Mouse (Mus musculus) heart, adult 2 months (tissue): Measurements from ENCODE around the gene Klc1. TPM values are rescaled to one million over a fixed set of nuclear protein-coding genes. Genes with fewer than 3 reads are reported as not detected.

Source experiments
- DNase-seq, 2 experiments: peaks; one replicate each; pipeline ENCODE4 v3.0.0; 2021
- H3K27ac ChIP-seq: fragments of 200-600 bp; 2 replicates; pipeline ENCODE4 v1.8.1; 2022
- H3K27me3 ChIP-seq: fragments of 200-500 bp; 2 replicates; pipeline ENCODE4 v1.6.1; 2012; ENCODE audit warnings: mild to moderate bottlenecking, low read length, inconsistent platforms, mixed read lengths; ENCODE audit not compliant: control insufficient read depth, insufficient read depth
- H3K36me3 ChIP-seq: fragments of 200-500 bp; 2 replicates; pipeline ENCODE4 v1.6.1; 2012; ENCODE audit warnings: low read length, inconsistent platforms; ENCODE audit not compliant: control insufficient read depth, insufficient read depth
- H3K4me1 ChIP-seq: fragments of 200-500 bp; 2 replicates; pipeline ENCODE4 v1.6.1; 2011; ENCODE audit warnings: low read length; ENCODE audit not compliant: control insufficient read depth, insufficient read depth
- H3K4me3 ChIP-seq: fragments of 200-600 bp; 2 replicates; pipeline ENCODE4 v1.8.1; 2022
- H3K79me2 ChIP-seq: fragments of 200-500 bp; replicated peaks from 2 replicates; pipeline ENCODE4 v1.6.1; 2012; ENCODE audit warnings: mild to moderate bottlenecking, inconsistent platforms, low read length, moderate library complexity, mixed read lengths; ENCODE audit not compliant: control insufficient read depth, insufficient read depth
- H3K9ac ChIP-seq: fragments of 200-500 bp; 2 replicates; pipeline ENCODE4 v1.6.1; 2012; ENCODE audit warnings: low read depth, mild to moderate bottlenecking, control low read depth, inconsistent platforms, low read length, mixed read lengths
- CTCF ChIP-seq: fragments of 200-600 bp; IDR thresholded peaks from 2 replicates; pipeline ENCODE4 v1.8.1; 2022; ENCODE audit warnings: antibody characterized with exemption, mild to moderate bottlenecking, moderate library complexity
- EP300 ChIP-seq: fragments of 200-500 bp; IDR thresholded peaks from 2 replicates; pipeline ENCODE4 v1.6.1; 2011; ENCODE audit warnings: low read depth, low read length, control low read depth; ENCODE audit not compliant: insufficient read depth
- POLR2A ChIP-seq: fragments of 200-500 bp; IDR thresholded peaks from 2 replicates; pipeline ENCODE4 v1.6.1; 2011; ENCODE audit warnings: mild to moderate bottlenecking, low read depth, low read length, control low read depth; ENCODE audit not compliant: insufficient read depth
- WGBS: fragments of 180-500 bp; shearing (Covaris S2); methylation state at CpG from one replicate; pipeline ENCODE4 v1.1.7; 2018; 5-methylcytosine and 5-hydroxymethylcytosine counted together
- intact Hi-C: fragments of 180-260 bp; cut with DNase I; formaldehyde crosslinking; loops from one replicate; pipeline ENCODE4 v1.15.1; 2025
- polyA plus RNA-seq: library from polyadenylated mRNA; depleted of rRNA; stranded (reverse); fragments of >200 nt; gene quantifications from 2 replicates; pipeline ENCODE4 v1.2.3, GENCODE M21; 2012
- total RNA-seq, 2 experiments: library from RNA; stranded (reverse); gene quantifications; 2 replicates each; pipeline ENCODE4 v1.2.3; 2021

Klc1 gene
- total and polyA plus RNA-seq, 3 experiments: 80.8 to 83.9 (median 83.8) TPM

DNA sequence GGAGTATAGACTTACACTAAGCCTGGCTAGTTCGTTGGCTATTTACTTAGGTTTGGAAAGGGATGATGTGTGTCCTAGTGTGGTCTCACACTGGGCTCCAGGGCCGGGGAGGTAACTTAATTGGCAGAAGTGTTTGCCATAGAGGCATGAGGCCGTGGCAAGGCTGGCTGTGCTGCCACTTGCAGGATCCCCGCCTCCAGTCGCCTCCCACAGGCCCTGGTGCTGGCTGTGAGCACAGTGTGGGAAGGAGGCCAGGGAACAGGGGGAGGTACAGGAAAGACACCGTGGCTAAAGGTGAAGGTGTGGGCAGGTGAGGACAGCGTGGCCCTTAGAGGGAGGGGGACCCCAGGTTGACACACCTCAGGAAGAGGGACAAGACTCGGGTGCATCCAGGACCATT, 61.3 kb downstream of the Klc1 start:
- WGBS: 49% methylated on average over 8 of the region's 8 CpGs
- intact Hi-C loops: no loop called here
- Histone ChIP-seq H3K27me3 (no peaks in the 10 kb centered on the region), H3K79me2 (no peaks in the 10 kb centered on the region; the same call in 1 of the 2 replicates), H3K36me3 (no peaks in the 10 kb centered on the region), H3K27ac (no peak overlapping the region), H3K9ac (no peak overlapping the region), H3K4me3 (no peak overlapping the region), H3K4me1 (peaks cover 18% of the 10 kb centered on the region)
- DNase-seq: no peak
- TF ChIP-seq POLR2A (no peak), EP300 (no peak)

DNA sequence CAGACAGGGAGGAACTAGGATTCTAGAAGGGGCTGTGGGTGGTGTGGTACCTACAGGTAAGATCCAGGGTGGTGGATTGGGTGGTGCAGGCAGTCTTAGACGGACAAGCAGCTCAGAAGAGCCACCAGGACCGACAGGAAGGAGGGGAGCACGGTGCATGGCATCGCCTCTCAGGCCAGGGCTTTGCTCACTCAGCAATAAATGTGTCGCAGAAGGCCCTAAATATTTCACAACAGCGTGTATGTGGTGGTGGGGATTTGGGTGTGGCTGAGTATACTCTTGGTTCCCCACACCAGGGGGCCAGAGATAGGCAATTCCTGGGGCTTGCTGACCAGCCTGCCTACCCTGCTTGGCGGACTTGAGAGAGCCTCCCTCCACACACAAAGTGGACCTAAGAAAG, 62.1 kb downstream of the Klc1 start:
- DNase-seq: no peak
- no peak overlapping the region for H3K9ac ChIP-seq
- H3K27me3 ChIP-seq: no peaks in the 10 kb centered on the region
- H3K4me3 ChIP-seq: no peak overlapping the region
- no peak for TF ChIP-seq CTCF
- TF ChIP-seq POLR2A: no peak
- TF ChIP-seq EP300: no peak
- intact Hi-C loops: no loop called here
- H3K27ac ChIP-seq: no peak overlapping the region
- H3K4me1 ChIP-seq: peaks cover 15% of the 10 kb centered on the region
- WGBS: 77% methylated on average over 7 of the region's 7 CpGs
- H3K79me2 ChIP-seq: no peaks in the 10 kb centered on the region; the same call in 1 of the 2 replicates
- H3K36me3 ChIP-seq: no peaks in the 10 kb centered on the region

DNA sequence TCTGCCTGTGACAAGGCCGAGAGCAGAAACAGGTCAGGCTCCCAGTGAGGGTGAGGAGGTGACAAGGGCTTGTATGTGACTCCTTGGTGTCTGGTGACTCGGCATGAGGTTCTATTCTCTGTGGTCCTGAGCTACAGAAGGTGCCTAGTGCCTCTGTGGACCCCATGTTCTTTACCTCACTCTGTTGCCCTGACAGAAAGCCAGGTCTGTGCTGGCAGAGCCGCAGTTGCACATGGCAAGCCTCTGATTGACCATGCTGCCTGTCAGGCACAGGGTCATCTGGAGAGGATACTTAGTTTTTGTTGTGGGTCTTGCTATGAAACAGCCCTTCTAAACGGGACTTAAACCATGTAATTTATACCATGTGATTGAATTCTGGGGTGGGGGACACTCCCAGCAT, 63.3 kb downstream of the Klc1 start:
- no peak overlapping the region for H3K27ac ChIP-seq

DNA sequence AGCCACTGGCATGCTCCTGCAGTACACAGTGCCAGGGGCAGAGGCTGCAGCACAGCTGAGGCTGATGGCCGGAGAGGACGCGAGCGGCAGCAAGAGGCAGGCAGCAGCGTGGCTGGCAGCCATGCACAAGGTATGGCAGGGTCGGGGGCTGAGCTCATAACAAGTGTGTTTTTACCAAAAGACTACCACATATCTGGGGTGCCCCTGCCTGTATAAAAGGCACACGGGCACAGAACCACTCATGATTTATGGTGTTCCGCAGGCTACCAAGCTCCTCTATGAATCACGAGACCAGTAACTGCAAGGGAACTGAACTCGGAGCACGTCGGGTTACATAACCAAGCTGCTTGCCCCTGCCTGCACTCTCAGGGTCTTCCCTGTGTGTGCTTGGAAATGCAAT, 68.9 kb downstream of the Klc1 start:
- no peak for DNase-seq
- intact Hi-C loops: no loop called here
- TF ChIP-seq POLR2A: no peak
- TF ChIP-seq EP300: no peak
- TF ChIP-seq CTCF: no peak
- Histone ChIP-seq H3K27me3 (no peaks in the 10 kb centered on the region), H3K9ac (no peak overlapping the region), H3K36me3 (no peaks in the 10 kb centered on the region), H3K4me1 (no peaks in the 10 kb centered on the region), H3K27ac (no peak overlapping the region), H3K4me3 (no peak overlapping the region), H3K79me2 (no peaks in the 10 kb centered on the region)
- WGBS: 92% methylated on average over 12 of the region's 12 CpGs

More for the DNA sequence above, 63.3 kb downstream of the Klc1 start:
- H3K4me1 ChIP-seq: peaks cover 14% of the 10 kb centered on the region
- no peak overlapping the region for H3K9ac ChIP-seq
- no peak for DNase-seq
- WGBS: 43% methylated on average over 4 of the region's 4 CpGs
- H3K27me3 ChIP-seq: no peaks in the 10 kb centered on the region
- no peaks in the 10 kb centered on the region; the same call in 1 of the 2 replicates for H3K79me2 ChIP-seq
- no peaks in the 10 kb centered on the region for H3K36me3 ChIP-seq
- TF ChIP-seq POLR2A (no peak), CTCF (no peak), EP300 (no peak)
- intact Hi-C loops: no loop called here
- no peak overlapping the region for H3K4me3 ChIP-seq

DNA sequence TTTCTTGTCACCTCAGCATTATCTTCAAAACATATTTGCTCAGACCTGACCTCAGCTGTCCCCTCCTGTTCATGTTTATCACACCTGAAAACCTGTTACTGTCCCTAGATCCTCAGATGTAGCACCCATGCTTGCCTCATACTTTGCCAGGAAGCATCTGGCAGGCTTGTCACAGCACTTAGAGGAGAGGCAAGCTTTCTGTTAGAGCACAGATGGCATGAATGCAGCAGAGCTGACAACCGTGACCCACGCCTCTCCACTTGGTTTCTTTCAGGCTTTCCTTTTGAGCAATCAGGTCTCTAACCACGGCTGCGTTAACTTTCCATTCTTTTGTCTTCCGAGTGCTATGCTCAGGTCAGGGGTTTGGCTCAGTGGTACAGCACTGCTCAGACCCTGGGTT, 70.8 kb downstream of the Klc1 start:
- no peaks in the 10 kb centered on the region for H3K4me1 ChIP-seq
- H3K4me3 ChIP-seq: no peak overlapping the region
- H3K79me2 ChIP-seq: no peaks in the 10 kb centered on the region
- no peak for DNase-seq
- intact Hi-C loops: no loop called here
- H3K27me3 ChIP-seq: no peaks in the 10 kb centered on the region
- WGBS: 79% methylated on average over 5 of the region's 5 CpGs
- no peak overlapping the region for H3K27ac ChIP-seq
- TF ChIP-seq CTCF: no peak
- no peak for TF ChIP-seq POLR2A
- no peak for TF ChIP-seq EP300
- no peaks in the 10 kb centered on the region for H3K36me3 ChIP-seq
- no peak overlapping the region for H3K9ac ChIP-seq

DNA sequence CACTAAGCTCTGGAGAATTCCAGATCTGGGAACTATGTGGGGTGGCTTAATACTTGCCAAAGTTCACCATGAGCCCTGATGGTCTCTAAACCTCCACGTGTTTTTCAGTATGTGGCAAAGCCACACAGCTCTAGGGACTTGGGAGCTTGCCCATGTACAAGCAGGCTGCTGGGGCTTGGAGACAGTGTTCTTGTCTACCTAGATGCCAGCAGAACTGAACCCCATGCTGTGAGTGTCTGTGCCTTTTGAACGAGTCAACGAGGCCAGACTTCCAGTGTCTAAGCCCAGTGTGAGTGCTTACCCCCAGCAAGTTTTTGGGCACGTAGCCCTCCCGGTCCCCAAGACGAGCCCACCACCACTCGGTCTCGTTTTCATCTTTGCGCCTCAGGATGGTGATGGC, 71.3 kb downstream of the Klc1 start:
- Histone ChIP-seq H3K79me2 (no peaks in the 10 kb centered on the region), H3K9ac (no peak overlapping the region), H3K36me3 (no peaks in the 10 kb centered on the region), H3K4me1 (no peaks in the 10 kb centered on the region), H3K27ac (no peak overlapping the region), H3K27me3 (no peaks in the 10 kb centered on the region), H3K4me3 (no peak overlapping the region)
- TF ChIP-seq CTCF (no peak), EP300 (no peak), POLR2A (no peak)
- 88% methylated on average over 9 of the region's 9 CpGs for WGBS
- intact Hi-C loops: no loop called here
- no peak for DNase-seq
